Mouse (Mus musculus) lung, embryonic 16.5 days (tissue): ENCODE measurements around the gene Fam199x. TPM values are rescaled to one million over a fixed set of nuclear protein-coding genes. Genes with fewer than 3 reads are reported as not detected.

Experiments used
- polyA plus RNA-seq: library from polyadenylated mRNA; unstranded; fragments of >200 nt; fragmentation: Nextera tagmentation; extraction: Ambion mirVana; gene quantifications from 2 replicates; pipeline ENCODE4 v1.2.1, GENCODE M21; 2015

Gene Fam199x
- polyA plus RNA-seq, 1 experiment from 2014 or later, result 11.0 TPM

Other genes with a start within 250 kb of the Fam199x start
- 3.3 and 3.4 TPM in 2 replicates for gene Plp1, start 226.9 kb upstream of the Fam199x start, polyA plus RNA-seq
- 0.10 and 0.11 TPM in 2 replicates for gene Rab9b, start 180.8 kb upstream of the Fam199x start, polyA plus RNA-seq
- gene H2bfm, start 122.3 kb upstream of the Fam199x start, polyA plus RNA-seq, result not detected in 2 replicates
- gene Tmsb15b2, start 74.1 kb upstream of the Fam199x start, polyA plus RNA-seq, result 30.3 and 46.3 TPM in 2 replicates
- gene Tmsb15l, start 72.7 kb upstream of the Fam199x start, polyA plus RNA-seq, result 2.9 and 4.8 TPM in 2 replicates
- 18.6 and 19.8 TPM in 2 replicates for gene Tmsb15b1, start 72.7 kb upstream of the Fam199x start, polyA plus RNA-seq
- 7.0 and 8.3 TPM in 2 replicates for gene Zcchc18, start 56.4 kb upstream of the Fam199x start, polyA plus RNA-seq
- gene Slc25a53, start 11.3 kb upstream of the Fam199x start, polyA plus RNA-seq, result 12.0 and 13.4 TPM in 2 replicates
- not detected in 2 replicates for gene Esx1, start 72.5 kb downstream of the Fam199x start, polyA plus RNA-seq